Mouse (Mus musculus) NIH3T3 (cell line): Measurements from ENCODE around the gene 4931406C07Rik.
A peak's percentile ranks its signal among the peaks of the same experiment; 100 is the strongest.

Experiments
- DNase-seq: peaks from one replicate; pipeline ENCODE4 v3.0.0-alpha.2; 2012; ENCODE audit warnings: low read depth

4931406C07Rik gene

GRCm38 (mm10) chr9:15288402-15288801 lies 17.8 kb downstream of the 4931406C07Rik start:
- no peak for DNase-seq

GRCm38 (mm10) chr9:15287846-15288245 lies 18.4 kb downstream of the 4931406C07Rik start:
- no peak for DNase-seq

GRCm38 (mm10) chr9:15285443-15285842 lies 20.8 kb downstream of the 4931406C07Rik start:
- peak; percentile 17 for DNase-seq

- no peak for DNase-seq
Measured at GRCm38 (mm10) chr9:15280491-15280879, 25.8 kb downstream of the 4931406C07Rik start.

GRCm38 (mm10) chr9:15279649-15280490 lies 26.4 kb downstream of the 4931406C07Rik start, which contains the start of gene Med17:
Gene Med17, minus strand, starts transcription at chr9:15279931.
- DNase-seq, result peak; percentile 95

GRCm38 (mm10) chr9:15279139-15279648 lies 27.1 kb downstream of the 4931406C07Rik start:
- DNase-seq, result no peak

- DNase-seq, result no peak
Measured at GRCm38 (mm10) chr9:15278343-15278742, 27.9 kb downstream of the 4931406C07Rik start.

GRCm38 (mm10) chr9:15276855-15277254 lies 29.4 kb downstream of the 4931406C07Rik start:
- no peak for DNase-seq

- no peak for DNase-seq
Measured at GRCm38 (mm10) chr9:15273981-15274380, 32.3 kb downstream of the 4931406C07Rik start.

GRCm38 (mm10) chr9:15263487-15263886 lies 42.8 kb downstream of the 4931406C07Rik start:
- DNase-seq, result no peak

GRCm38 (mm10) chr9:15261980-15262379 lies 44.3 kb downstream of the 4931406C07Rik start:
- DNase-seq, result no peak

- DNase-seq, result no peak
Measured at GRCm38 (mm10) chr9:15256214-15256613, 50.0 kb downstream of the 4931406C07Rik start.

- DNase-seq, result no peak
Measured at GRCm38 (mm10) chr9:15254501-15254900, 51.7 kb downstream of the 4931406C07Rik start.

- no peak for DNase-seq
Measured at GRCm38 (mm10) chr9:15252196-15252595, 54.1 kb downstream of the 4931406C07Rik start.

- no peak for DNase-seq
Measured at GRCm38 (mm10) chr9:15250376-15250775, 55.9 kb downstream of the 4931406C07Rik start.

GRCm38 (mm10) chr9:15245319-15246075 lies 60.8 kb downstream of the 4931406C07Rik start:
- DNase-seq, result no peak

GRCm38 (mm10) chr9:15242130-15242529 lies 64.1 kb downstream of the 4931406C07Rik start:
- no peak for DNase-seq

- peak; percentile 60 for DNase-seq
Measured at GRCm38 (mm10) chr9:15241596-15241939, 64.7 kb downstream of the 4931406C07Rik start.

- DNase-seq, result no peak
Measured at GRCm38 (mm10) chr9:15240863-15241595, 65.2 kb downstream of the 4931406C07Rik start.

GRCm38 (mm10) chr9:15240006-15240405 lies 66.2 kb downstream of the 4931406C07Rik start:
- no peak for DNase-seq

GRCm38 (mm10) chr9:15239042-15239925 lies 67.0 kb downstream of the 4931406C07Rik start, which contains the start of gene Vstm5:
Gene Vstm5, plus strand, starts transcription at chr9:15239045.
- DNase-seq, result peak; percentile 63
